Mouse (Mus musculus) neural tube, embryonic 15.5 days (tissue): ENCODE data around the gene Rora. TPM values are rescaled to one million over a fixed set of nuclear protein-coding genes. Genes with fewer than 3 reads are reported as not detected.

ENCODE experiments used
- ATAC-seq: fragments of 200-750 bp; cut with Nextera tagmentation; 2 replicates; pipeline ENCODE4 v1.8.0; 2017; ENCODE audit warnings: mild to moderate bottlenecking, moderate TSS enrichment, moderate library complexity; ENCODE audit not compliant: low FRiP score
- H3K27ac ChIP-seq: fragments of 300-500 bp; sonication (generic); replicated peaks from 2 replicates; pipeline ENCODE4 v1.5.1; 2015; ENCODE audit warnings: mild to moderate bottlenecking, inconsistent platforms
- H3K27me3 ChIP-seq: fragments of 300-500 bp; sonication (generic); replicated peaks from 2 replicates; pipeline ENCODE4 v1.6.1; 2015; ENCODE audit warnings: inconsistent platforms
- H3K36me3 ChIP-seq: fragments of 300-500 bp; sonication (generic); 2 replicates; pipeline ENCODE4 v1.6.1; 2015; ENCODE audit warnings: inconsistent platforms
- H3K4me1 ChIP-seq: fragments of 300-500 bp; sonication (generic); 2 replicates; pipeline ENCODE4 v1.6.1; 2015; ENCODE audit warnings: inconsistent platforms
- H3K4me2 ChIP-seq: fragments of 300-500 bp; sonication (generic); 2 replicates; pipeline ENCODE4 v1.6.1; 2015; ENCODE audit warnings: inconsistent platforms, mild to moderate bottlenecking, moderate library complexity
- H3K4me3 ChIP-seq: fragments of 300-500 bp; sonication (generic); replicated peaks from 2 replicates; pipeline ENCODE4 v1.5.1; 2015; ENCODE audit warnings: mild to moderate bottlenecking, inconsistent platforms
- H3K9ac ChIP-seq: fragments of 300-500 bp; sonication (generic); replicated peaks from 2 replicates; pipeline ENCODE4 v1.6.1; 2015; ENCODE audit warnings: mild to moderate bottlenecking, inconsistent platforms
- H3K9me3 ChIP-seq: fragments of 300-500 bp; sonication (generic); replicated peaks from 2 replicates; pipeline ENCODE4 v1.6.1; 2016; ENCODE audit warnings: inconsistent platforms
- WGBS: fragments of 180-500 bp; shearing (Covaris S2); methylation state at CpG from one replicate; pipeline ENCODE4 v1.1.7; 2015; ENCODE audit warnings: mixed read lengths; 5-methylcytosine and 5-hydroxymethylcytosine counted together
- polyA plus RNA-seq: library from polyadenylated mRNA; unstranded; fragments of >200 nt; fragmentation: Nextera tagmentation; extraction: Ambion mirVana; gene quantifications from 2 replicates; pipeline ENCODE4 v1.2.1, GENCODE M21; 2015

Rora gene
- polyA plus RNA-seq, 1 experiment from 2014 or later = 17.3 TPM

- Histone ChIP-seq H3K4me1 (peaks cover 36% of the 10 kb centered on the region), H3K36me3 (no peaks in the 10 kb centered on the region), H3K27ac (no peak overlapping the region), H3K4me2 (no peak overlapping the region), H3K27me3 (no peaks in the 10 kb centered on the region), H3K9ac (no peak overlapping the region), H3K9me3 (no peaks in the 10 kb centered on the region), H3K4me3 (no peak overlapping the region)
- WGBS = 44% methylated on average over 4 of the region's 4 CpGs
- ATAC-seq = no peak
These were observed 35.8 kb downstream of the Rora start for GRCm38 (mm10) chr9:68689351-68689750.

GRCm38 (mm10) chr9:68694889-68695495 is 41.4 kb downstream of the Rora start:
- Histone ChIP-seq H3K4me1 (peaks cover 22% of the 10 kb centered on the region), H3K4me2 (no peak overlapping the region), H3K27ac (peak overlapping the region; percentile 35), H3K9me3 (no peaks in the 10 kb centered on the region), H3K4me3 (no peak overlapping the region), H3K27me3 (no peaks in the 10 kb centered on the region), H3K36me3 (no peaks in the 10 kb centered on the region), H3K9ac (no peak overlapping the region)
- WGBS = 20% methylated on average over 4 of the region's 4 CpGs
- no peak; the same call in 1 of the 2 replicates for ATAC-seq

- Histone ChIP-seq H3K4me1 (peaks cover 22% of the 10 kb centered on the region), H3K27me3 (no peaks in the 10 kb centered on the region), H3K4me2 (no peak overlapping the region), H3K27ac (peak overlapping the region; percentile 35), H3K36me3 (no peaks in the 10 kb centered on the region), H3K4me3 (no peak overlapping the region), H3K9me3 (no peaks in the 10 kb centered on the region), H3K9ac (no peak overlapping the region)
- WGBS = 33% methylated on average over 16 of the region's 16 CpGs
- ATAC-seq = no peak
These were observed 41.9 kb downstream of the Rora start for GRCm38 (mm10) chr9:68695496-68695969.

DNA sequence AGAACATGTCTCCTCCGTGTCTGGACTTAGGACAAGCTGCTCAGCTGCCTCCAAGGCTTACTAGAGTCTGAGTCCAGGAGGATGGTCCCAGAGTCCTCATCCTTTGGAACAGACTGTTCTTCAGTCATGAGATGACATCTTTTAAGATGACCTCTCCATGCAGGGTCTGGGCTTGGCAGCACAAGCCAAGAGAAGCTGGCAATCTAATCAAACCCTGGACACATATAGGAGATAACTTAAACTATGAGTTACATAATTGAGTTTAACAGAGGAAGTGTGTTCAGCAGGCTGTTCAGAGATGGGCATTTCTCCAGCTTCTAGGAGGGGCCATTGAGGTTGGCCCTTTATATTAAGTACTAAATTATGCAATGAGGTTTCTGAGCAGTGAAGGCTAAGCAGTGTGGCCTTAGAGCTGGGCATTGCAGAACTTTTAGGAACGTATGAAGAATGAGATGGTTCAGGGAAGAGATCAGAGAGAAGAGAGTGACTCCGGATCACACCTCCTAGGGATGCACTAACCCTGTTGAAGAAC is 42.9 kb downstream of the Rora start:
- no peaks in the 10 kb centered on the region for H3K27me3 ChIP-seq
- no peak overlapping the region for H3K4me2 ChIP-seq
- H3K27ac ChIP-seq = no peak overlapping the region
- WGBS = 95% methylated on average over 3 of the region's 3 CpGs
- H3K36me3 ChIP-seq = no peaks in the 10 kb centered on the region
- H3K4me3 ChIP-seq = no peak overlapping the region
- no peak overlapping the region for H3K9ac ChIP-seq
- H3K9me3 ChIP-seq = no peaks in the 10 kb centered on the region
- no peak for ATAC-seq
- peaks cover 22% of the 10 kb centered on the region for H3K4me1 ChIP-seq

DNA sequence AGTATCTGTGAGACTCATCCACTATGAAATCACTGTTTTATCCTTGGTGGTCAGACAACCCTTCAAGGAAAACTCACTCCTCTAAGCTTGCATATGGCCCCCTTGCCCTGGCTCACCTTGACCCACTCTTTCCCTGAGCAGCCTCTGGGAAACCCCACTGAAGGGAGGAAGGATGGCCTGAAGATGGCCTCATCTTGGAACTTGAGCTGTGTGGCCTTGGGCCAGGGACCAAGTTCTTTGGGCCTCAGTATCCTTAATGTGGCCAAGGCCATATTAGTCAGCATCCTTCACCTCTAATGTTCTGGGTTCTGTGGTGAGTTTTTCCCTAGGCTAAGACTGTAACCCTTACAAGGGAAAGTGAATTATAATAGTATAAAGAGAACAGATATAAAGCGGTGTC is 45.8 kb downstream of the Rora start:
- Histone ChIP-seq H3K27me3 (no peaks in the 10 kb centered on the region), H3K27ac (no peak overlapping the region), H3K9ac (no peak overlapping the region), H3K4me2 (no peak overlapping the region), H3K4me3 (no peak overlapping the region), H3K9me3 (no peaks in the 10 kb centered on the region), H3K36me3 (no peaks in the 10 kb centered on the region), H3K4me1 (peaks cover 22% of the 10 kb centered on the region)
- WGBS = 94% methylated on average over 1 of the region's 1 CpGs
- ATAC-seq = no peak

DNA sequence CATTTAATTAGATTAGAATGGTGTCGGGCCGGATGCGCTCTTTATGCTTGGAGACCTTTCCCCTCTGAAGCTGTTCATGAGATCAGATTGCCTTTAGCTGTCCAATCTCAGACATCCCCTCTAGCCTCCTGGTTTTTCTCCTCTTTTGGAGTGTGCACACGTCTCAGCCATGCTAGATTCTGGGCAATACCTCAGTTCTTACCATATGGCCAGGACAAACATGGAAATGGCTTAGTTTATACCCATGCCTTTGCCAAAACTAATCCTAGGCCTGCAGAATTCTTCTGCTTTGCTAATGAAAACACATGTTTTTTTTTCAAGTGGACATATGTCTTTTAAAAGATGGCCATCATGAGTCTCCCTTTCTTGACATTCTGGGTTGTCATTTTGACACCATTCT is 46.3 kb downstream of the Rora start:
- Histone ChIP-seq H3K27me3 (no peaks in the 10 kb centered on the region), H3K4me3 (no peak overlapping the region)
- no peak for ATAC-seq

GRCm38 (mm10) chr9:68707636-68708035 is 54.0 kb downstream of the Rora start:
- Histone ChIP-seq H3K9me3 (no peaks in the 10 kb centered on the region), H3K4me1 (peaks cover 19% of the 10 kb centered on the region), H3K36me3 (no peaks in the 10 kb centered on the region), H3K4me2 (no peak overlapping the region), H3K27me3 (no peaks in the 10 kb centered on the region), H3K9ac (no peak overlapping the region), H3K27ac (no peak overlapping the region), H3K4me3 (no peak overlapping the region)
- 75% methylated on average over 5 of the region's 5 CpGs for WGBS
- ATAC-seq = no peak

More for the DNA sequence above, 46.3 kb downstream of the Rora start:
- H3K27ac ChIP-seq = no peak overlapping the region
- WGBS = 68% methylated on average over 4 of the region's 4 CpGs
- peaks cover 18% of the 10 kb centered on the region for H3K4me1 ChIP-seq
- no peak overlapping the region for H3K4me2 ChIP-seq
- H3K36me3 ChIP-seq = no peaks in the 10 kb centered on the region
- no peaks in the 10 kb centered on the region for H3K9me3 ChIP-seq
- no peak overlapping the region for H3K9ac ChIP-seq

DNA sequence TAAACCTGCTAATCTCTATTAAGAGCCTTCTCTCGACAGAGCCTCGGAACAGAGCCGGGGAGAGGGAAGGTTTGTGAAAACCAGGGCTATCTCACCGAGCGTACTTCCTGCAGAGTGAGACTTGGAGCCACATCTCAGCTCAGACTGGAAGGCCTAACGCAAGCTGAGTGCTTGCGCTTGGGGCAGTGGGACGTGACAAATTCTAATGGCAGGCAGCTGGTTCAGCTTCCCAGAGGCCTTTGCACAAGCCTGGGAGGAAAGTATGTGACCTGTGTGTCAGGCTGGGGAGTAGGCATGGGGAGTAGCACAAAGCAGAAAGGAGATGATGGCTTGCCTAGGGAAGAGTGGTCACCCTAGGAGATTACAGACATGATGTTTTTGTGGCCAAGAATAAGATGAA is 55.6 kb downstream of the Rora start:
- no peak overlapping the region for H3K27ac ChIP-seq
- H3K27me3 ChIP-seq = no peaks in the 10 kb centered on the region
- no peak overlapping the region for H3K4me2 ChIP-seq
- H3K4me3 ChIP-seq = no peak overlapping the region
- 61% methylated on average over 8 of the region's 8 CpGs for WGBS
- no peak overlapping the region for H3K9ac ChIP-seq
- no peak for ATAC-seq
- H3K36me3 ChIP-seq = no peaks in the 10 kb centered on the region
- peaks cover 19% of the 10 kb centered on the region for H3K4me1 ChIP-seq
- H3K9me3 ChIP-seq = no peaks in the 10 kb centered on the region

DNA sequence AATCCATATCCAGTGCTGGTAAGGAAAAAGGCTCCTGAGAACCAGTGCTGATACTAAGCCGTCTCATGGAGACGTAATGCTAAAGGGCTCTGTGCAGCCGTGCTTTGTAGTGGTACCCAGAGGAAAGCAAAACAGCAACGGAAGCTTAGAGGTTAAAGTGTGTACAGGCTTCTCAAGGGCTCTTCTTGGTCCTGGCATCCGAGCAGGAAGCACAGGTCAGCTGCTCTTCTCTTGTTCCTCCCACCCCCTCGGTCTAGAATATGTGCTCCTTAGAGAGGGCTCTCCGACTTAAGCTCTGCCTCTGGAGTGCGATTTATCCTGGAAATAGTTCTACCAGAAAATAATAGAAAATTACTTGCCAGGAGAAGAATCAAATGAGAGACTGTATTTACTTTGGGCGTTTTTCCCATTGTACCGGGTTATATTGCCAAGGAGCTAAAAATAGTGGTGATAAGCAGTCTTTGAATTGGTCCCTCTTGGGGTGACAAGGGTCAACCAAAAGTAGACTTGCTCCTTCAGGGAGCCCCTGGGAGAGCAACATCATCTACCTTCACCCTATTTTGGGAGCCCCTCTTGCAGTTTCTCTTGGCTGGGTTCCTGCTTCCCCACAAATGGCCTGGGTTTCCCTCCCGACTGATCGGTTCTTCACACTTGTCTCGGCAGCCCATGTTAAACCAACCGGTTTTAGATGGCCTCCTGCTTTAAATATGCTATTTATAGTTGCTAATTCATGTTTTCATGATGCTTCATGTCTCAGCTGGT is 57.5 kb downstream of the Rora start:
- no peak overlapping the region for H3K9ac ChIP-seq
- ATAC-seq = no peak
- H3K36me3 ChIP-seq = no peaks in the 10 kb centered on the region
- peaks cover 19% of the 10 kb centered on the region for H3K4me1 ChIP-seq
- H3K4me2 ChIP-seq = no peak overlapping the region
- H3K9me3 ChIP-seq = no peaks in the 10 kb centered on the region
- no peaks in the 10 kb centered on the region for H3K27me3 ChIP-seq
- H3K27ac ChIP-seq = peak overlapping the region; percentile 37; the same call in 1 of the 2 replicates
- 55% methylated on average over 14 of the region's 14 CpGs for WGBS
- H3K4me3 ChIP-seq = no peak overlapping the region

DNA sequence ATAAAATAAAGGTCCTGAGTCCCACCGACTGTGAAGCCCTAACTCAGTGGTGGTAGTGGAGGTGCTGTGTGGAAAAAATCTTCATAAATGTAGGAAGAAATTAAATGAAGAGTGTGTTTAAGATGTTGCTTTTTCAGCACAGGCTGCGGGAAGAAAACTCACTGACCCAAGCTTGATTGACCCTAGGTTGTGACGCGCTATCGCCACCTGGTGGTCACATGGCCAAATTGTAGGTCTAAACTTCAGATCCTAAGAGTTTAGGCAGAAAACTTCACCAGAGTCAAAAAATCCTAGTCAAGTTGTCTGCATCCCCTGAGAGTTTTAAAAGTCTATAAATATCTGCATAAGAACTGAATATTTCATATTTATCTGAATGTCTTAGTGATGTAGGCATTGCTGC is 63.4 kb downstream of the Rora start:
- ATAC-seq = no peak
- peaks cover 5% of the 10 kb centered on the region; the same call in 1 of the 2 replicates for H3K4me1 ChIP-seq
- H3K4me3 ChIP-seq = no peak overlapping the region
- H3K9ac ChIP-seq = no peak overlapping the region
- no peaks in the 10 kb centered on the region for H3K9me3 ChIP-seq
- no peaks in the 10 kb centered on the region for H3K27me3 ChIP-seq
- no peak overlapping the region for H3K27ac ChIP-seq
- no peak overlapping the region for H3K4me2 ChIP-seq
- WGBS = 13% methylated on average over 5 of the region's 5 CpGs
- no peaks in the 10 kb centered on the region for H3K36me3 ChIP-seq

GRCm38 (mm10) chr9:68718427-68718826 is 64.8 kb downstream of the Rora start:
- H3K36me3 ChIP-seq = no peaks in the 10 kb centered on the region
- peaks cover 5% of the 10 kb centered on the region; the same call in 1 of the 2 replicates for H3K4me1 ChIP-seq
- ATAC-seq = no peak
- no peak overlapping the region for H3K9ac ChIP-seq
- 66% methylated on average over 6 of the region's 6 CpGs for WGBS
- no peak overlapping the region for H3K4me3 ChIP-seq
- no peaks in the 10 kb centered on the region for H3K9me3 ChIP-seq
- H3K4me2 ChIP-seq = no peak overlapping the region
- H3K27me3 ChIP-seq = no peaks in the 10 kb centered on the region
- no peak overlapping the region for H3K27ac ChIP-seq

GRCm38 (mm10) chr9:68719286-68719685 is 65.7 kb downstream of the Rora start:
- ATAC-seq = no peak
- H3K9ac ChIP-seq = no peak overlapping the region
- no peak overlapping the region for H3K4me2 ChIP-seq
- H3K36me3 ChIP-seq = no peaks in the 10 kb centered on the region
- H3K27ac ChIP-seq = no peak overlapping the region
- no peak overlapping the region for H3K4me3 ChIP-seq
- H3K27me3 ChIP-seq = no peaks in the 10 kb centered on the region
- H3K9me3 ChIP-seq = no peaks in the 10 kb centered on the region
- 76% methylated on average over 9 of the region's 9 CpGs for WGBS
- peaks cover 5% of the 10 kb centered on the region; the same call in 1 of the 2 replicates for H3K4me1 ChIP-seq
